Mouse (Mus musculus) adrenal gland, adult 8-10 months (tissue): ENCODE data around the gene Zfp663. TPM values are rescaled to one million over a fixed set of nuclear protein-coding genes. Genes with fewer than 3 reads are reported as not detected.

Experiments used
- DNase-seq: peaks from one replicate; pipeline ENCODE4 v3.0.0; 2022
- total RNA-seq, 4 experiments: library from RNA; stranded (reverse); gene quantifications; 2 replicates each; pipeline ENCODE4 v1.2.4; 2022

Zfp663 gene
- total RNA-seq, result not detected

DNA sequence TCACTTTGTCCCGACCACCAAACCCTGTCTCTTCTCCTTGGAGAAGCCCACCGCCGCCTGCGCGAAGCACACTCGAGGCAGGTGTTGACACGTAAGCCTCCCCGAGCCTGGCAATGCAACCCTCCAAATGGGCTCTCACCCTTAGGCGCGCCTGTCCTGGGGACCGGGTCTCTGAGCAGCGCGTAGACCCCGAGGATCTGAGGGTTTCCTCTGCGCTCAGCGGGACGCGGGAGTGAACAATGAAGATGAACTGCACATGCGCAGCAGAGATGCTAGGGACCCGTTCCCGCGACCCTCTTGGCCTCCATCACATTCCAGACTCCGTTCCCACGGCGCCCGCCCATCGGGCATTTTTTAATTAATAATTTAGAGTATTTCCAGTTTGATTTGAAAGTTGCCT, at the start of gene Zfp663:
Gene Zfp663, minus strand, starts transcription at position 234 of the 400 bp plus-strand sequence.
- no peak for DNase-seq

DNA sequence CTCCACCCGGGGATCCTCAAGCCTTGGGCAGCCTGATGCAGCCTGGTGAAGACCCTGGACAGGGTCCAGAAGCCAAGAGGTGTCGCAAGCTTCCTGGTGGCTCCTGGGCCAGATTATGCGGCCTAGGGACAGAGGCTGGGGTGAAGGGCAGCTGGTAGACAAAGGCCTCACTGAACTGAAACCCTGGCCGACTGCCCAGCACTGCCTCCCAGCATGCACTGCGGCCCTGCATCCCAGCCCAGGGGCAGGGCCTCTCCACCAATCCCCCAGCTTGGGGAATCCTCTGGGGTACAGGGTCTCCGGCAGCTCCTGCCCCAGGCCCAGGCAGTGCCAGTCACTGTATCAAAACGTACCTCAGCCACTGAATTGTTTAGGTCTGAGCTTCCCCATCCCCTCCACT, 48.8 kb upstream of the Zfp663 start:
- DNase-seq, result peak; percentile 32

DNA sequence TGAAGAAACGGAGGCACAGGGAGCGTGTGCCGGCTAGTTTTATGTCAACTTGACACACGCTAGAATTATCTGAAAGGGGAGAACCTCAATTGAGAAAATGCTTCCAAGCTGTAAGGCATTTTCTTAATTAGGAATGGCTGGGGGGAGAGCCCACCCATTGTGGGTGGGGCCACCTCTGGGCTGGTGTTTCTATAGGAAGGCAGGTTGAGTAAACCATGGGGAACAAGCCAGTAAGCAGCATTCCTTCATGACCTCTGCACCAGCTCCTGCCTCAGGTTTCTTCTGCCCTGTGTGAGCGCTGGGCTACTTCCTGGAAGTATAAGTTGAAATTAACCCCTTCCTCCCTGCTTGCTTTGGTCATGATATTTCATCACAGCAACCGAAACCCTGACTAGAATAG, 47.3 kb upstream of the Zfp663 start:
- DNase-seq, result no peak

GRCm38 (mm10) chr2:165415141-165415721, 46.7 kb upstream of the Zfp663 start:
- DNase-seq, result no peak

DNA sequence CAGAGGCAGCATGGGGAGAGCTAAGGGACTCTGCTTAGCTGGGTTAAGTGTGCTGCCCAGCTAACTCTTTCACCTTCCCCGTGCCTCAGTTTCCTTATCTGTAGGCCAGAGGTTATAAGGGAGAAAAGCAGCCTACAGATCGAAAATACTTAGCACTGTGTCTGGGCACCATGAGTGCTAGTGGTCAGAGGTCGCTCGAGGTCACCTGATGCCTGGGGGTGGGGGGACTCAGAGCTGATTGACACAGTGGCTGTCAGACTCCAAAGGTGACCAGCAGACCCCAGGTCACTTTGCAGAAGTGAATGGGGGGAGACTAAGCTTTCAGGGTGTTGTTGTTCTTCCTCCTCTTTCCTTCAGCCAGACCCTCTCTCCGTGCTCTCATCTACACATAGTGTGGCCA, 45.8 kb upstream of the Zfp663 start:
- no peak for DNase-seq

DNA sequence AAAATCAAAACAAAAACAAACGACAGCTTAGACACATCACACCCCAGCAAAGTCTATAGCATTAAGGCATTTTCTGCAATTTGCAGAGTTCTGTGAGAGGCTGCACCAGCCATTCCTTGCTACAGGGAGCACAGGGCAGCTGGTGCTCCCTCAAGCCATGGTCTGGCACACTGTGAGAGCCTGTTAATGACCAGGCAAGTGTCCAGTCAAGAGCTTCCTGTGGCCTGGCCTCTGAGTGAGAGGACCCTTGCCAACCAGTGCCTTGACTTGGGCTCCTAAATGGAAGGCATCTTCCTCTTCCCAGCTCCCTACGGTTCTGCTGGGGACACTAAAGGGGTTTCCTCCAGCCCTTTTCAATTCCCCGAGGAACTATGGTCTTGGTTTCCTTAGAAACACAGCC, 45.4 kb upstream of the Zfp663 start:
- DNase-seq, result no peak

DNA sequence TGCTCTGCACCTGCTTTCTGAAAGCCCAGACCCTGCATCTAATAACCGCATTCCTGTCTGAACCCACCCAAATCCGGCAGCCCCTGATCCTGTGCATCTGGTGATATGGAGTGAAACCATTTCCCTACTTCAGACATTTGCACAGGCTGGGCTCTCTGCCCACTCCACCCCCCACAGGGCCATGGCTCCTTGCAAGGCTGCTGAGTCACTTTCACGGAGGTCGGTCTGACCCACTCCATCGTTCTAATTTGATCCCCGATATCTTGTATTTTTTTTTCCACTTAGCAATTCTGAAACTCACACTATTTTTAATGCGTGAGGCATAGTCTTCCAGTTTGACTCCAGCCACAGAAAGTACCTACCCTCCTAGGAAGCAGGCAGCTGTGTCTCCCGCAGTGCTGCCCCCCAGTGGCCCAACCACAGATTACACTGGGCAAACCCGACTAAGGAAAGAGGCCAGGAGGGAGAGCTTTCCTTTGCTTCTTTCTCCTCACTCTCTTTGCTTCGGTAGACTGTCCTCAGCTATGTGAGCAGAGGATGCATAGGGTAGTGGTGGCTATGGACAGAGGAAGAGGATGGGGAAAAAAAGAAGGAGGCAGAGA, 39.3 kb upstream of the Zfp663 start:
- peak; percentile 65 for DNase-seq

GRCm38 (mm10) chr2:165405351-165405750, 36.8 kb upstream of the Zfp663 start:
- peak; percentile 78 for DNase-seq

DNA sequence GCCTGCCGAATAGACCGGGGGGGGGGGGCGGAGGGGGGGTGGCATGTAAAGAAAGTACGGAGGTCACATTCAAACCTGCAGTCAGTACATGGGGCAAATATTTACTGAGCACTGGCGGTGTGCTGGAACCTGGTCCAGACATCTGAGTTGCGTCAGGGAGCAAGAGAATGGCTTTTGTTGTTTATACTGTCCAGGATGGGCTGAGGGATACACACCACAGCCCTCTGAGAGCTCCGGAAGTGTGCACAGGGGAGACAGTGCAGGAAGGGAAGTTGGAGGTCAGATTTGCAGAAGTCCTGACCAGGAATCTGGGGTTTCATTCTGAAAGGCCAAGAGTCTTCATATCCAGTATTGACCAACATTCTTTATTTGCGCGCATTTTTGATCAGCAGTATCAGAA, 36.4 kb upstream of the Zfp663 start:
- no peak for DNase-seq

DNA sequence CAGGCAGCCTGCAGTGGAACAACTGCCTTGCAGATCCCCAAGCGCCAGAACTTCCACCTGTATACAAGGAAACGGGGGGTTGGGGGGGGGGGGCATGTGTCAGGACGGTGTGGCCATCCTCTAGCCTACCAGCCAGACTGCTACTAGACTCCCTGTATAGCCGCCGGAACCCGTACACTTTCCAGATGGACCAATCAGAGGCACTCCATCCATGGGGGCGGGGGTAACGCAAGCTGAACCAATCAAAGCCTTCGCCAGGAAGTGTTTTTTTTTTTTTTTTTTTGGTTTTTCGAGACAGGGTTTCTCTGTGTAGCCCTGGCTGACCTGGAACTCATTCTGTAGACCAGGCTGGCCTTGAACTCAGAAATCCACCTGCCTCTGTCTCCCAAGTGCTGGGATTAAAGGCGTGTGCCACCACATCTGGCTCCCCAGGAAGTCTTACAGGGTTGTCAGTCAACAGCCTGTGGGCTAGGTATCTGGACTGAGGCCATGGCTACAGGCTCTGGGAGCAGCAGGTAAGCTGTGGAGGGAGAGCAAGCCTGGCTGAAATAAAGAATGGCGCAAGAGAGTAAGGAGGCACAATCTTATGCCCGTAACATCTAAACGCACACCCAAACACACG, 29.7 kb upstream of the Zfp663 start:
- no peak for DNase-seq

- no peak for DNase-seq
Measured at GRCm38 (mm10) chr2:165397502-165398163, 29.1 kb upstream of the Zfp663 start.

DNA sequence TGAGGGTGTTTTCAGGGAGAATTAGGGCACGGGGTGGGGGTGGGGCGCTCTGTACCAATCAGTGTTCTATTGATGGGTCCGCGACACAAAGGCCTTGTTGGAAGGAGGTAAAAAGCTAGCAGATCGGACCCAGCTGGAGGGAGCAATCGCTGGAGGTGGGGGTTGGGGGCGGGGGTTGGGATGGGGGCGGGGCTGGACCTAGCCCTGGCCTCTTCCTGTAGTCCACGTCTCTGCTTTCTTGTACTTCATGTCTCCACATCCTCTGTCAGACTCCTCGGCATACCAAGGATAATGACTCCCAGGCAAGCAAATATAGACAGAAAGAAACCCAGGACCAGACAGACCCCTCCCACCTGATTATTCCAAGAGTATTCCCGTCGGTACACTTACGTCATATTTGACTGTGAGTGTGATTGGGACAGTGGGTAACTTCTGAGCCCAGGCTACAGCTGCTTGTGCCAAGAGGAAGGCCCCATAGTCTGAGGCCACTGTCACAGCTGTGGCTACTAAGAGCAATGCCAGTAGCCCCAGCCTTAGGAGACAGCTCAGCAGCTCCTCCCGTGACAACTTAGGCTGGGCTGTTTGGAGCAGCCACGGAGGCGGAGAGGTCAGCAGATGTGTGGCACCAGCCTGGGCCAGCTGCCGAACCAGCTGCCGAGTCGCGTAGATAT, 28.4 kb upstream of the Zfp663 start:
- no peak for DNase-seq

- no peak for DNase-seq
Measured at GRCm38 (mm10) chr2:165392156-165392555, 23.6 kb upstream of the Zfp663 start.

DNA sequence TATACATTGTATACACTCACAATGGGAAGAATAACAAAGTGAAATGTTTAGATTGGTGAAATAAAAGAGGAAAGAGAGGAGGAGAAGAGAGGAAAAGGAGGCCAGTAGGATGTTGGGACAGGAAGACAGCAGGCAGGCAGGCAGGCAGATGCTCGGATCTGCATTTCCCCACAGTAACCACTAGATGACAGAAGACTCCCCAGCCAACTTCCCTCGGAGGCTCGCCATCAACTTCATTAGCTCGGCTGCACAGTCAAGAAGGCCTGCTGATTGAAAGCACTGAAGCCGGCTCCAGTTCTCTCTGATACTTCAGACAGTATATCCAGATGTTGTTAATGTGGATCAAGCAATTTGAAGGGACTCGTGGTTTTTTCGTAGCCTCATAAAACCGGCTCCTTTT, 23.0 kb upstream of the Zfp663 start:
- DNase-seq, result no peak

DNA sequence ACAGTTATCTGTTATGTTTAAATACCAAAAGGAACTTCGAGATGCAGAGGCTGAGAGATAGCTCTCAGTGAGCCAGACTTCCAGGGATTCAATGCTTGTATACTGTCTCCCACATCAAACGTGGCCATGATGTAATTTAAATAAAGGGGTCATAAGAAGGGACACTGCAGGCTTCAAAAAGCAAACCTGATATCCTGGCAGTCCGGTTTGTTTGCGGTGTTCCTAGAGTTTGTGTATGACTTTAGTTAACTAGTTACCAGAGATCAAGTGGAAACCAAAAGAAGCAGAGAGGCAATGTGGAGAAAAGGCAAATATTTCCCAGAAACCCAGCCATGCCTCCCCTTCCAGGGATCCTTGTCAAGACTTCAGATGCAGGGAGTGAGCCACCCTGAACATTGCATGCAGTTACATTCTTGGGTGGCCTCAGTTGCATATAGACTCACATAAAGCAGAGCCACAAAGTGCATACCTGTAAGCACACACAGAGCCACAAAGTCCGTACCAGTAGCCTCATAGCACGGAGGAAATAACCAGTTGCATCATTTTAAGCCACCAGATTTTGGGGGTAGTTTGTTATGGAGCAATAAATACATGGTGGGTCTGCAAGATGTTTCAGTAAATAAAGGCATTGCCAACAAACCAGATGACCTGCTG, 20.9 kb upstream of the Zfp663 start:
- no peak for DNase-seq

- DNase-seq, result peak; percentile 89
Measured at GRCm38 (mm10) chr2:165387844-165388495, 19.4 kb upstream of the Zfp663 start, which contains the start of gene Zfp334. Zfp334 (minus strand) TSS chr2:165388259.

DNA sequence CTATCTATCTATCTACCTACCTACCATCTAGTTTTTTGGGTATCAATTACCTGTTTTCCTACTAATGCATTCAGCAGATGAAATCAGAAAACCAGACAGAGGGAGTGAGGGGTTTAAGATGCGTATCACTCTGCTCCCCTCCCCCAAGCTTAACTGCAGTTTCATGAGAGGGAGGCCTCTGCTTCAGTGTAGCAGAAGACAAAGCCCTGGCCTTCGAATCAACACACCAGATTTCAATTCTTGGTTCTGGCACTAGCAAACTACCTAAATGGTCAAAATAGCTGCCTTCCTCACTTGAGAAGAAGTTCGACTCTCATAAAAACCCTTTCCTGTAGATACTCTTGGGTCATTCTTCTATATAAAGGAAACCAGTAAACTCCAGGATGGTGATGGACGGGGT, 18.8 kb upstream of the Zfp663 start:
- DNase-seq, result no peak

- DNase-seq, result no peak
Measured at GRCm38 (mm10) chr2:165380050-165380449, 11.5 kb upstream of the Zfp663 start.

DNA sequence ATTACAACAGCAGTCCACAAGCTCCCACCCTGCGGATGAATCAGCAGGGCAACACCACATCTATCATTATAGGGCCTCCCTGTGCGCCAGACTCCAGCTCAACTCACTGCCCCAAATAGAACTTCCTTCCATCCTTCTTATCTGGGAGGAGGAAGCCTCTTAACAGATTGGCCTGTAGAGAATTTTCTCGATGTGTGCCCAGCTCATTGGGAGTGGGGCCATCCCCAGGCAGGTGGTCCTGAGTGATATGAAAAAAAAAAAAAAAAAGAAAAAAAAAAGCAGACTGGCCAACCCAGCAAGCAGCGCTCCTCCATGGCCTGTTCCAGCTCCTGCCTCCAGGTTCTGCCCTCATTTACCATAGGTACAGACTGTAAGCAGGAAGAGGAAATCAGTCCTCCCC, 7.5 kb upstream of the Zfp663 start:
- no peak for DNase-seq

DNA sequence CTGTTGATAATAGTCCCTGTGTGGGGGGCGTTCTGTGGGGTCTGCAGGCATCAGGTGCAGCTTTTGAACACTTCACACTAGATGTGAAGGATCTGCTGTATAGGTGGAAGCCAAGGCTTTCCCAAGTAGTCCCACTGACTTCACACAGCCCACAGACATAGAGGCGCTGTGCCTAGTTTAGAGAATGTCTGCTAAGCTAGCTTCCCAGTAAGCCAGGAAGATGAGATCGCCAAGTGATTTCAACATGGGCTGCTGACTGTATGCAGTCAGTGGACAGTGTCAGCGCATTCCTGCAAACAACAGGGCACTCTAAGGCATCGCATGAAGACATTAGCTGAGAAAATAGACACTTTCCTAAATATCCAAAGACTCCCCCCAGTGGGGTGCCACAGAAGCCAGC, 6.9 kb upstream of the Zfp663 start:
- no peak for DNase-seq

GRCm38 (mm10) chr2:165371066-165371465, 2.5 kb upstream of the Zfp663 start:
- no peak for DNase-seq

GRCm38 (mm10) chr2:165370348-165370747, 1.8 kb upstream of the Zfp663 start:
- DNase-seq, result no peak
